Mouse (Mus musculus): ENCODE data around the gene Mydgf. TPM values are rescaled to one million over a fixed set of nuclear protein-coding genes. Genes with fewer than 3 reads are reported as not detected.
A peak's percentile ranks its signal among the peaks of the same experiment; 100 is the strongest.

Gene Mydgf
- polyA plus RNA-seq, 1 experiment from 2014 or later, result 94.7 TPM

- Histone ChIP-seq H3K9me3 (ENCODE audit: control insufficient read depth, low read depth, low read length) (no peaks in the 10 kb centered on the region), H3K27ac (ENCODE audit: low read length) (peak overlapping the region; percentile 69; the same call in 1 of the 2 replicates), H3K27me3 (ENCODE audit: control insufficient read depth, insufficient read depth, low read length) (no peaks in the 10 kb centered on the region), H3K4me2 (replicated peaks; ENCODE audit: low read depth, low read length) (peak overlapping the region; percentile 83), H3K36me3 (ENCODE audit: control insufficient read depth, insufficient read depth, low read length) (peaks cover 41% of the 10 kb centered on the region), H3K4me3 (ENCODE audit: low read depth, low read length) (peak overlapping the region; percentile 92), H3K4me1 (ENCODE audit: control insufficient read depth, insufficient read depth, low read length) (peaks cover 15% of the 10 kb centered on the region), H3K9ac (replicated peaks; ENCODE audit: low read depth, low read length) (peak overlapping the region; percentile 63)
- 2% methylated on average over 14 of the region's 14 CpGs for WGBS
- ATAC-seq (ENCODE audit: insufficient number of reproducible peaks, insufficient read depth, low FRiP score, low read depth), result peak; percentile 14; the same call in 1 of the 2 replicates
Observed at GRCm38 (mm10) chr17:56182975-56183657, 604 bp downstream of the Mydgf start.

- WGBS, result 95% methylated on average over 3 of the region's 3 CpGs
- H3K27me3 ChIP-seq (ENCODE audit: control insufficient read depth, insufficient read depth, low read length), result no peaks in the 10 kb centered on the region
- H3K4me2 ChIP-seq (replicated peaks; ENCODE audit: low read depth, low read length), result no peak overlapping the region
- H3K27ac ChIP-seq (ENCODE audit: low read length), result no peak overlapping the region
- no peaks in the 10 kb centered on the region for H3K4me1 ChIP-seq (ENCODE audit: control insufficient read depth, insufficient read depth, low read length)
- no peak for ATAC-seq (ENCODE audit: insufficient number of reproducible peaks, insufficient read depth, low FRiP score, low read depth)
- peaks cover 27% of the 10 kb centered on the region for H3K36me3 ChIP-seq (ENCODE audit: control insufficient read depth, insufficient read depth, low read length)
- H3K4me3 ChIP-seq (ENCODE audit: low read depth, low read length), result no peak overlapping the region
- no peaks in the 10 kb centered on the region for H3K9me3 ChIP-seq (ENCODE audit: control insufficient read depth, low read depth, low read length)
- no peak overlapping the region for H3K9ac ChIP-seq (replicated peaks; ENCODE audit: low read depth, low read length)
Observed at GRCm38 (mm10) chr17:56175416-56175815, 8.3 kb downstream of the Mydgf start.

GRCm38 (mm10) chr17:56173401-56174046 is 10.2 kb downstream of the Mydgf start:
- Histone ChIP-seq H3K9me3 (ENCODE audit: control insufficient read depth, low read depth, low read length) (no peaks in the 10 kb centered on the region), H3K36me3 (ENCODE audit: control insufficient read depth, insufficient read depth, low read length) (peaks cover 18% of the 10 kb centered on the region), H3K4me3 (ENCODE audit: low read depth, low read length) (no peak overlapping the region), H3K9ac (replicated peaks; ENCODE audit: low read depth, low read length) (no peak overlapping the region), H3K27me3 (ENCODE audit: control insufficient read depth, insufficient read depth, low read length) (no peaks in the 10 kb centered on the region), H3K4me1 (ENCODE audit: control insufficient read depth, insufficient read depth, low read length) (no peaks in the 10 kb centered on the region), H3K27ac (ENCODE audit: low read length) (no peak overlapping the region), H3K4me2 (replicated peaks; ENCODE audit: low read depth, low read length) (no peak overlapping the region)
- WGBS, result 49% methylated on average over 10 of the region's 10 CpGs
- ATAC-seq (ENCODE audit: insufficient number of reproducible peaks, insufficient read depth, low FRiP score, low read depth), result no peak

GRCm38 (mm10) chr17:56171881-56172280 is 11.8 kb downstream of the Mydgf start:
- H3K27me3 ChIP-seq (ENCODE audit: control insufficient read depth, insufficient read depth, low read length), result no peaks in the 10 kb centered on the region
- no peak overlapping the region for H3K9ac ChIP-seq (replicated peaks; ENCODE audit: low read depth, low read length)
- H3K4me2 ChIP-seq (replicated peaks; ENCODE audit: low read depth, low read length), result no peak overlapping the region
- H3K9me3 ChIP-seq (ENCODE audit: control insufficient read depth, low read depth, low read length), result no peaks in the 10 kb centered on the region
- H3K4me3 ChIP-seq (ENCODE audit: low read depth, low read length), result no peak overlapping the region
- H3K27ac ChIP-seq (ENCODE audit: low read length), result no peak overlapping the region
- WGBS, result 87% methylated on average over 17 of the region's 17 CpGs
- H3K4me1 ChIP-seq (ENCODE audit: control insufficient read depth, insufficient read depth, low read length), result no peaks in the 10 kb centered on the region
- ATAC-seq (ENCODE audit: insufficient number of reproducible peaks, insufficient read depth, low FRiP score, low read depth), result no peak
- H3K36me3 ChIP-seq (ENCODE audit: control insufficient read depth, insufficient read depth, low read length), result peaks cover 5% of the 10 kb centered on the region

- no peaks in the 10 kb centered on the region for H3K4me1 ChIP-seq (ENCODE audit: control insufficient read depth, insufficient read depth, low read length)
- no peak overlapping the region for H3K9ac ChIP-seq (replicated peaks; ENCODE audit: low read depth, low read length)
- H3K4me3 ChIP-seq (ENCODE audit: low read depth, low read length), result no peak overlapping the region
- H3K27me3 ChIP-seq (ENCODE audit: control insufficient read depth, insufficient read depth, low read length), result no peaks in the 10 kb centered on the region
- H3K4me2 ChIP-seq (replicated peaks; ENCODE audit: low read depth, low read length), result no peak overlapping the region
- peaks cover under 1% of the 10 kb centered on the region for H3K36me3 ChIP-seq (ENCODE audit: control insufficient read depth, insufficient read depth, low read length)
- ATAC-seq (ENCODE audit: insufficient number of reproducible peaks, insufficient read depth, low FRiP score, low read depth), result no peak
- H3K27ac ChIP-seq (ENCODE audit: low read length), result no peak overlapping the region
- WGBS, result 70% methylated on average over 9 of the region's 9 CpGs
- no peaks in the 10 kb centered on the region for H3K9me3 ChIP-seq (ENCODE audit: control insufficient read depth, low read depth, low read length)
Observed at GRCm38 (mm10) chr17:56171456-56171855, 12.3 kb downstream of the Mydgf start.

GRCm38 (mm10) chr17:56170636-56171035 is 13.1 kb downstream of the Mydgf start:
- Histone ChIP-seq H3K36me3 (ENCODE audit: control insufficient read depth, insufficient read depth, low read length) (no peaks in the 10 kb centered on the region; the same call in none of the 2 replicates), H3K27ac (ENCODE audit: low read length) (no peak overlapping the region), H3K9ac (replicated peaks; ENCODE audit: low read depth, low read length) (no peak overlapping the region), H3K27me3 (ENCODE audit: control insufficient read depth, insufficient read depth, low read length) (no peaks in the 10 kb centered on the region), H3K4me3 (ENCODE audit: low read depth, low read length) (no peak overlapping the region), H3K4me1 (ENCODE audit: control insufficient read depth, insufficient read depth, low read length) (no peaks in the 10 kb centered on the region), H3K4me2 (replicated peaks; ENCODE audit: low read depth, low read length) (no peak overlapping the region), H3K9me3 (ENCODE audit: control insufficient read depth, low read depth, low read length) (no peaks in the 10 kb centered on the region)
- 78% methylated on average over 10 of the region's 10 CpGs for WGBS
- no peak for ATAC-seq (ENCODE audit: insufficient number of reproducible peaks, insufficient read depth, low FRiP score, low read depth)

- no peak overlapping the region; the same call in 1 of the 2 replicates for H3K27ac ChIP-seq (ENCODE audit: low read length)
- WGBS, result 60% methylated on average over 6 of the region's 6 CpGs
Observed at GRCm38 (mm10) chr17:56169830-56170229, 13.9 kb downstream of the Mydgf start.

GRCm38 (mm10) chr17:56165671-56166070 is 18.0 kb downstream of the Mydgf start:
- Histone ChIP-seq H3K4me1 (ENCODE audit: control insufficient read depth, insufficient read depth, low read length) (peaks cover 16% of the 10 kb centered on the region), H3K4me2 (replicated peaks; ENCODE audit: low read depth, low read length) (no peak overlapping the region), H3K9ac (replicated peaks; ENCODE audit: low read depth, low read length) (no peak overlapping the region), H3K36me3 (ENCODE audit: control insufficient read depth, insufficient read depth, low read length) (no peaks in the 10 kb centered on the region), H3K27me3 (ENCODE audit: control insufficient read depth, insufficient read depth, low read length) (no peaks in the 10 kb centered on the region), H3K27ac (ENCODE audit: low read length) (no peak overlapping the region), H3K9me3 (ENCODE audit: control insufficient read depth, low read depth, low read length) (no peaks in the 10 kb centered on the region), H3K4me3 (ENCODE audit: low read depth, low read length) (no peak overlapping the region)
- 50% methylated on average over 11 of the region's 11 CpGs for WGBS
- no peak for ATAC-seq (ENCODE audit: insufficient number of reproducible peaks, insufficient read depth, low FRiP score, low read depth)

More at GRCm38 (mm10) chr17:56169830-56170229, 13.9 kb downstream of the Mydgf start:
- H3K9me3 ChIP-seq (ENCODE audit: control insufficient read depth, low read depth, low read length), result no peaks in the 10 kb centered on the region
- no peak overlapping the region for H3K4me3 ChIP-seq (ENCODE audit: low read depth, low read length)
- H3K4me1 ChIP-seq (ENCODE audit: control insufficient read depth, insufficient read depth, low read length), result no peaks in the 10 kb centered on the region
- H3K36me3 ChIP-seq (ENCODE audit: control insufficient read depth, insufficient read depth, low read length), result no peaks in the 10 kb centered on the region; the same call in 1 of the 2 replicates
- no peak overlapping the region for H3K4me2 ChIP-seq (replicated peaks; ENCODE audit: low read depth, low read length)
- no peaks in the 10 kb centered on the region for H3K27me3 ChIP-seq (ENCODE audit: control insufficient read depth, insufficient read depth, low read length)
- no peak for ATAC-seq (ENCODE audit: insufficient number of reproducible peaks, insufficient read depth, low FRiP score, low read depth)
- no peak overlapping the region for H3K9ac ChIP-seq (replicated peaks; ENCODE audit: low read depth, low read length)

All from stomach, embryonic 14.5 days (tissue).